Mouse (Mus musculus): Measurements from ENCODE around the gene Apol6.

DNA sequence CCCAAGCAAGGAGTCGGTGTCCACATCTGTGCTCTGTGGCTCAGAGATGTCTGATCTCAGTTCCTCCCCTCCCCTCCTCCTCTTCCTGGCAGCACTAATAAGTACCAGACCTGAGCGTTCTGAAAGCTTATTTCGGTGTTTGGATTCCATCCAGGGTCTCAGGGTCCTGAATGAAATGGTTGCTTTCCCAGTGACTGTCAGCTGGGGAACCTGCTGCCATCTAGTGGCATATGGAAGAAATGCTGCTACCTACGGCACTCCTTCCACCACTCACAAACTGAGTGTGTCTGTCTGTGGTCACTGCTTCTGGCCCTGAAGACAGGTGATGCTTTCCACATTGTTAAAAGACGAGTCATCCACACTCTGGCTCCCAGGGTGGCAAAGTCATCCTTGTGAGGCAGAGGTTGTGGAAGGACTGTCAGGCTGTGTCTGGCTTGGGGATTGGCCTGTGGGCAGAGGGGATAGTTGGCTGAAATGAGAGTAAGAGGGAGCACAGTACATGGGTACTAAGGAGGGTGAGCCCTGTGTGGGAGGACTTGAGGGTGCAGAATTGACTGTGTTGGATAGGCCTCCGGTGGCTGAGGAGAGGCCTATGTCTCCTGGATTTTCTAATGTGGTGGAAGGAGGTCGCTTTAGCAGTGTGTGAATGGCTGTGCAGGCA is 15.1 kb upstream of the Apol6 start:
- TF ChIP-seq CTCF (IDR thresholded peaks at IDR 0.05; ENCODE audit: low read depth, low read length) (peak; percentile 93), EP300 (IDR thresholded peaks at IDR 0.05; ENCODE audit: insufficient read depth, low read depth, low read length) (no peak), POLR2A (IDR thresholded peaks at IDR 0.05; ENCODE audit: insufficient read depth, low read length) (no peak)
